Mouse (Mus musculus): ENCODE results near the gene Slc24a1. TPM values are rescaled to one million over a fixed set of nuclear protein-coding genes. Genes with fewer than 3 reads are reported as not detected.

The Slc24a1 gene
- polyA plus RNA-seq, 1 experiment: not detected

DNA sequence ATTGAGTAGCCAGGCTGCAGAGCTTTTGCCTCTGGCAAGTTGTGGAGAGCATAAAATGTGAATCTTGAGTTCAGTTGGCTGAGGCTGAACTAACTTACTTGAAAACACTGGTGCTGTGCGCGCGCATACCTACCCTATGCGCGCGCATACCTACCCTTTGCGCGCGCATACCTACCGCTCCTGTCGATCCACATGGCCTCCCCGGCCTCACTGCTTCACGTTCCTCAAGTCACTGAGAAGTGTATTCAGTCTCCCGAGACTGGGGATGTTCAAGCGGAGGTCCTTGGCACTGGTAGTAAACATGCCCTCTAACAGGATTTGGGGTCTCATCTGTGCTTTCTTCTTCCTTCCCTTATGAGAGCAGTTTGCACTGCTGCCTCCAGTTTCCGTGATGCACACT, 32.8 kb downstream of the Slc24a1 start:
- no peak for TF ChIP-seq FOSL1 (IDR thresholded peaks at IDR 0.05; ENCODE audit: insufficient read depth, low read length, poor library complexity, severe bottlenecking)
- TF ChIP-seq MAX (IDR thresholded peaks at IDR 0.05): no peak
- TF ChIP-seq CTCF (IDR thresholded peaks at IDR 0.05; ENCODE audit: control insufficient read depth, insufficient read depth, insufficient read length): no peak
- no peak for TF ChIP-seq MYOD1 (IDR thresholded peaks at IDR 0.05; ENCODE audit: control insufficient read depth, insufficient read length, low read depth)
- no peak for TF ChIP-seq CEBPB (IDR thresholded peaks at IDR 0.05; ENCODE audit: low read depth)
- no peak for TF ChIP-seq MYOG (IDR thresholded peaks at IDR 0.05; ENCODE audit: control insufficient read depth, extremely low read depth, insufficient read length)
- Histone ChIP-seq H3K79me2 (ENCODE audit: control insufficient read depth, insufficient read depth) (no peaks in the 10 kb centered on the region), H3K27me3 (ENCODE audit: control insufficient read depth, insufficient read depth, insufficient read length) (no peaks in the 10 kb centered on the region), H3ac (ENCODE audit: control insufficient read depth, insufficient read length, low read depth) (no peak overlapping the region), H3K36me3 (ENCODE audit: control insufficient read depth, insufficient read depth) (no peaks in the 10 kb centered on the region), H3K79me3 (ENCODE audit: low read depth) (no peaks in the 10 kb centered on the region), H3K4me3 (ENCODE audit: insufficient read depth, poor library complexity, severe bottlenecking) (no peak overlapping the region)

DNA sequence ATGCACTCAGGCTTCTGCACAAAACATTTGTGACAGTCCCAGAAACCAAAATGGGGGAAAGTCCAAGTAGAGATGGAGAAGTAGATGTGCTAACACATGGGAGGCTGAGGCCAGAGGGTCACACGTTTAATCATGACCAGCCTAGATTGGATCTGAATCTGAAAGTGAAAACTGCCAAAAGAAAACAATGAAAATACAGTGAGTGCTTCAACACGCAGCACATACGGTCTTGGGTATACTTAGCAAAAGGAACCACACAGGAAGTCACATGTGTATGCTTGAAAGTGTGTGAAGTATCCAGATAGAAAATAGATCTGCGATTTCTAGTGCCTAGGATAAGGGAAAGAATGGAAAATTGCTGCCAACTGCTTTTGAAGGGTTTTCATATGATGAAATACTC, 36.8 kb downstream of the Slc24a1 start:
- H3K79me2 ChIP-seq (ENCODE audit: control insufficient read depth, insufficient read depth): no peaks in the 10 kb centered on the region
- TF ChIP-seq MAX (IDR thresholded peaks at IDR 0.05) (no peak), USF1 (IDR thresholded peaks at IDR 0.05; ENCODE audit: low read depth) (no peak), MYOG (IDR thresholded peaks at IDR 0.05; ENCODE audit: control insufficient read depth, extremely low read depth, insufficient read length) (no peak), CTCF (IDR thresholded peaks at IDR 0.05; ENCODE audit: control insufficient read depth, insufficient read depth, insufficient read length) (no peak), MYOD1 (IDR thresholded peaks at IDR 0.05; ENCODE audit: control insufficient read depth, insufficient read length, low read depth) (no peak), FOSL1 (IDR thresholded peaks at IDR 0.05; ENCODE audit: insufficient read depth, low read length, poor library complexity, severe bottlenecking) (no peak), CEBPB (IDR thresholded peaks at IDR 0.05; ENCODE audit: low read depth) (no peak)
- no peak overlapping the region for H3ac ChIP-seq (ENCODE audit: control insufficient read depth, insufficient read length, low read depth)
- no peak overlapping the region for H3K4me3 ChIP-seq (ENCODE audit: insufficient read depth, poor library complexity, severe bottlenecking)
- H3K36me3 ChIP-seq (ENCODE audit: control insufficient read depth, insufficient read depth): peaks cover 4% of the 10 kb centered on the region
- no peaks in the 10 kb centered on the region for H3K79me3 ChIP-seq (ENCODE audit: low read depth)
- no peaks in the 10 kb centered on the region for H3K27me3 ChIP-seq (ENCODE audit: control insufficient read depth, insufficient read depth, insufficient read length)

DNA sequence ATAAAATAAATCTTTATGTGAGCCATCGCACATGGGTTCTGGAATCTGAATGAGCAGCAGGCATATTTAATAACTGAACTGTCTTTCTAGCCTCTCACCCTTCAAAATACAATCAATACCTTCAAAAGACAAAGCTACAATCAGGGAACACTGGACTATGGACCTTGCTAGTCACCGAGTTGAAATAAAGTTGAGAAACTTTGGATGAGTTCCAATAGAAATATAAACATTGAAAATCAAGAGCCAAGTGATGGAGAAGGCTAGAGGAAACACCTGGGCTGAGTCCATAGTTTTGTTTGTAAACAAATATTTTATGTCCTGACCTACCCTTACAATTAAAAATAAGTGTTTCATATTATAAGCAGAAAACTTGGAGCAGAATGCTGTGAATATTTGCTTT, 37.4 kb downstream of the Slc24a1 start:
- Histone ChIP-seq H3K79me2 (ENCODE audit: control insufficient read depth, insufficient read depth) (no peaks in the 10 kb centered on the region), H3K4me3 (ENCODE audit: insufficient read depth, poor library complexity, severe bottlenecking) (no peak overlapping the region), H3K79me3 (ENCODE audit: low read depth) (no peaks in the 10 kb centered on the region), H3ac (ENCODE audit: control insufficient read depth, insufficient read length, low read depth) (no peak overlapping the region), H3K36me3 (ENCODE audit: control insufficient read depth, insufficient read depth) (peaks cover 4% of the 10 kb centered on the region), H3K27me3 (ENCODE audit: control insufficient read depth, insufficient read depth, insufficient read length) (no peaks in the 10 kb centered on the region)
- no peak for TF ChIP-seq CEBPB (IDR thresholded peaks at IDR 0.05; ENCODE audit: low read depth)
- no peak for TF ChIP-seq MYOG (IDR thresholded peaks at IDR 0.05; ENCODE audit: control insufficient read depth, extremely low read depth, insufficient read length)
- no peak for TF ChIP-seq CTCF (IDR thresholded peaks at IDR 0.05; ENCODE audit: control insufficient read depth, insufficient read depth, insufficient read length)
- no peak for TF ChIP-seq USF1 (IDR thresholded peaks at IDR 0.05; ENCODE audit: low read depth)
- TF ChIP-seq FOSL1 (IDR thresholded peaks at IDR 0.05; ENCODE audit: insufficient read depth, low read length, poor library complexity, severe bottlenecking): no peak
- no peak for TF ChIP-seq MAX (IDR thresholded peaks at IDR 0.05)
- TF ChIP-seq MYOD1 (IDR thresholded peaks at IDR 0.05; ENCODE audit: control insufficient read depth, insufficient read length, low read depth): no peak

DNA sequence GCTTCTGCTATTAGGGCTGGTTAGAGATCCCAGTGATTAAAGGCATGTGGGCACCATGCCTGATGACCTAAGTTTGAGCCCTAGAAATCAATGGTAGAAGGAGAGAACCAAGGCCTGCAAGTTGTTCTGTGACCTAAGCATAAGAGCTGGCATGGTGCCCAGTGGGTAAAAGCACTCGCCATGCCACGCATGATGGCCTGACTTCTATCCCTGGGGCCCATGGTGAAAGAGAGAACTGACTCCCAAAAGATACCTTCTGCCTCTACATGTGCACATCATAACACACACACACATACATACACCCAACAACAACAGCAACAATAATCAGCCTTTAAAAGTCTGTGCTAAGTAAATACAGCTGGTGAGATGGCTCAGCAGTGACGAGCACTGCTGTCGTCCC, 38.0 kb downstream of the Slc24a1 start:
- H3K36me3 ChIP-seq (ENCODE audit: control insufficient read depth, insufficient read depth): peaks cover 4% of the 10 kb centered on the region
- H3ac ChIP-seq (ENCODE audit: control insufficient read depth, insufficient read length, low read depth): no peak overlapping the region
- no peaks in the 10 kb centered on the region for H3K79me2 ChIP-seq (ENCODE audit: control insufficient read depth, insufficient read depth)
- no peak overlapping the region for H3K4me3 ChIP-seq (ENCODE audit: insufficient read depth, poor library complexity, severe bottlenecking)
- TF ChIP-seq FOSL1 (IDR thresholded peaks at IDR 0.05; ENCODE audit: insufficient read depth, low read length, poor library complexity, severe bottlenecking) (no peak), USF1 (IDR thresholded peaks at IDR 0.05; ENCODE audit: low read depth) (no peak)
- H3K79me3 ChIP-seq (ENCODE audit: low read depth): no peaks in the 10 kb centered on the region
- no peaks in the 10 kb centered on the region for H3K27me3 ChIP-seq (ENCODE audit: control insufficient read depth, insufficient read depth, insufficient read length)

DNA sequence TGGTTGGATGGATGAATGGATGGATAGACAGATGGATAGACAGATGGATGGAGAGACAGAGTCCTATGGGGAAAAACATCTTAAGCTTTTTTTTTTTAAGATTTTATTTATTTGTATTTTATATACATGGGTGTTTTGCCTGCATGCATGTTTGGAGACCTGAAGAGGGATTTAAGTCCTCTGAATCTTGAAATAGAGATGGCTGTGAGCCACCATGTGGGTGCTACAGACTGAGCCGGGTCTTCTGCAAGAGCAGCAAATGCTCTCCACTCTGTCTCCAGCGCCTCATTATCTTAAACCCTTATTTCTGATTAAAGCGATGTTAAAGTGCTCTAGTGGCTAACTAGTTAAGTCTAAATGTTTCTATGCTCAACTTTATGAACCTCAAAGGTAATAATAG, 44.0 kb downstream of the Slc24a1 start:
- no peak for TF ChIP-seq CEBPB (IDR thresholded peaks at IDR 0.05; ENCODE audit: low read depth)
- no peak for TF ChIP-seq FOSL1 (IDR thresholded peaks at IDR 0.05; ENCODE audit: insufficient read depth, low read length, poor library complexity, severe bottlenecking)
- no peak for TF ChIP-seq USF1 (IDR thresholded peaks at IDR 0.05; ENCODE audit: low read depth)
- H3K27me3 ChIP-seq (ENCODE audit: control insufficient read depth, insufficient read depth, insufficient read length): no peaks in the 10 kb centered on the region
- H3ac ChIP-seq (ENCODE audit: control insufficient read depth, insufficient read length, low read depth): no peak overlapping the region
- no peaks in the 10 kb centered on the region for H3K36me3 ChIP-seq (ENCODE audit: control insufficient read depth, insufficient read depth)
- H3K79me3 ChIP-seq (ENCODE audit: low read depth): no peaks in the 10 kb centered on the region
- no peaks in the 10 kb centered on the region for H3K79me2 ChIP-seq (ENCODE audit: control insufficient read depth, insufficient read depth)
- no peak overlapping the region for H3K4me3 ChIP-seq (ENCODE audit: insufficient read depth, poor library complexity, severe bottlenecking)

DNA sequence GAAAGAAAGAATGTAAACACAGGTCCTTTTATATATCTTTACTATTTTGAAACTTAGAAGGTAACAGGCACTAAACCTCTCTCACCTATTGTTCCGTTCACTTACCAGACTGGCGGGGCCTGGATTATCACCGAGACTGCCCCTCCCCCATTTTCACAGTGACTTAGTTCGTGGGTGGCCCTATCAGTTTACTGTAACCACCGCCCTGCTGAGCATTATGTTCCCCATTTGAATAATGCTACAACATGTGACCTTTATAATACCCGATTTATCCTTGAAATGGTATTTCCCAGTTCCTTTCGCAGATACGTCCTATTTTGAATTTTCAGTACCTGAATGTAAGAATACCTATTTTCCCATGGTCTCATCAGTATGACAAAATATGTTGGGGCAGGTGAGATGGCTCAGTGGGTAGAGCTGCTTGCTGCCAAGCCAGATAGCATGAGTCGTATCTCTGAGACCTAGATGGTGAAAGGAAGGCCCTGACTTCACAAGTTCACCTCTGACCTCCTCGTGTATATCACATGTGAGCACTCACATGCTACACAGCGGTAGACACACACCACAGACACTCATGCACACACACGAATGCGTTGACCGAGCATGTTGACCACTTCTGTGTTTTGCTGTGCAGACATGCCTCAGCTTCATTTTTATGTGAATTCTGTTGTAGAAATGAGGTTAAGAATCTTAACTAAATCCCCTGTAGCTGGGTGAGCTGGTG, 46.3 kb downstream of the Slc24a1 start:
- no peaks in the 10 kb centered on the region for H3K79me3 ChIP-seq (ENCODE audit: low read depth)
- H3K36me3 ChIP-seq (ENCODE audit: control insufficient read depth, insufficient read depth): no peaks in the 10 kb centered on the region
- TF ChIP-seq CTCF (IDR thresholded peaks at IDR 0.05; ENCODE audit: control insufficient read depth, insufficient read depth, insufficient read length): no peak
- no peak for TF ChIP-seq USF1 (IDR thresholded peaks at IDR 0.05; ENCODE audit: low read depth)
- TF ChIP-seq MYOD1 (IDR thresholded peaks at IDR 0.05; ENCODE audit: control insufficient read depth, insufficient read length, low read depth): no peak
- TF ChIP-seq MYOG (IDR thresholded peaks at IDR 0.05; ENCODE audit: control insufficient read depth, extremely low read depth, insufficient read length): no peak
- TF ChIP-seq CEBPB (IDR thresholded peaks at IDR 0.05; ENCODE audit: low read depth): no peak
- no peak for TF ChIP-seq FOSL1 (IDR thresholded peaks at IDR 0.05; ENCODE audit: insufficient read depth, low read length, poor library complexity, severe bottlenecking)
- no peak for TF ChIP-seq MAX (IDR thresholded peaks at IDR 0.05)
- no peak overlapping the region for H3K4me3 ChIP-seq (ENCODE audit: insufficient read depth, poor library complexity, severe bottlenecking)
- no peaks in the 10 kb centered on the region for H3K27me3 ChIP-seq (ENCODE audit: control insufficient read depth, insufficient read depth, insufficient read length)
- no peaks in the 10 kb centered on the region for H3K79me2 ChIP-seq (ENCODE audit: control insufficient read depth, insufficient read depth)
- no peak overlapping the region for H3ac ChIP-seq (ENCODE audit: control insufficient read depth, insufficient read length, low read depth)

All from C2C12 (cell line).